Mouse (Mus musculus): Measurements from ENCODE around the gene Mapkapk5. TPM values are rescaled to one million over a fixed set of nuclear protein-coding genes. Genes with fewer than 3 reads are reported as not detected.
"Not testable (repeated sequence)": the region's sequence is repeated elsewhere in the genome, so short reads cannot be mapped to it uniquely, and the experiment has no call there.

Mapkapk5 gene
- total RNA-seq, 2 experiments from 2014 or later: 56.6 to 58.1 TPM

- no peak for DNase-seq
Measured at GRCm38 (mm10) chr5:121569881-121570420, 24.2 kb upstream of the Mapkapk5 start.

GRCm38 (mm10) chr5:121566035-121566681 is 20.5 kb upstream of the Mapkapk5 start:
- intact Hi-C loops (cut with DNase I): no loop called here
- DNase-seq: no peak

More at GRCm38 (mm10) chr5:121569881-121570420, 24.2 kb upstream of the Mapkapk5 start:
- intact Hi-C loops (cut with DNase I): no loop called here

- peak; percentile 87 to 94 for DNase-seq
- intact Hi-C loops (cut with DNase I): loop anchor here (1.0 kb wide), 1 partner anchor 38 kb away; no protein-coding TSS in a partner anchor
Measured at GRCm38 (mm10) chr5:121564468-121564895, 18.8 kb upstream of the Mapkapk5 start.

GRCm38 (mm10) chr5:121562436-121562835 is 16.7 kb upstream of the Mapkapk5 start:
- DNase-seq: no peak
- intact Hi-C loops (cut with DNase I): no loop called here

GRCm38 (mm10) chr5:121549196-121549595 is 3.5 kb upstream of the Mapkapk5 start:
- intact Hi-C loops (cut with DNase I): no loop called here
- no peak for DNase-seq

- DNase-seq: no peak
- intact Hi-C loops (cut with DNase I): no loop called here
Measured at GRCm38 (mm10) chr5:121547084-121547483, 1.4 kb upstream of the Mapkapk5 start.

GRCm38 (mm10) chr5:121546530-121546895 is 808 bp upstream of the Mapkapk5 start:
- intact Hi-C loops (cut with DNase I): loop anchor here (1.0 kb wide), 1 partner anchor 56 kb away; no protein-coding TSS in a partner anchor
- peak; percentile 62 to 70 for DNase-seq

- intact Hi-C loops (cut with DNase I): no loop called here
- DNase-seq: no peak
Measured at GRCm38 (mm10) chr5:121544910-121545792, 554 bp downstream of the Mapkapk5 start, which contains the start of the genes Adam1a and Gm42878. Gene Adam1a (minus strand): TSS chr5:121545482. Gene Gm42878 (minus strand): TSS chr5:121545482.

GRCm38 (mm10) chr5:121543370-121543769 is 2.3 kb downstream of the Mapkapk5 start:
- intact Hi-C loops (cut with DNase I): no loop called here
- no peak for DNase-seq

- intact Hi-C loops (cut with DNase I): no loop called here
- no peak for DNase-seq
Measured at GRCm38 (mm10) chr5:121541235-121541634, 4.5 kb downstream of the Mapkapk5 start.

GRCm38 (mm10) chr5:121540066-121540465 is 5.6 kb downstream of the Mapkapk5 start:
- intact Hi-C loops (cut with DNase I): no loop called here

GRCm38 (mm10) chr5:121537588-121537987 is 8.1 kb downstream of the Mapkapk5 start:
- no peak for DNase-seq
- intact Hi-C loops (cut with DNase I): no loop called here

More at GRCm38 (mm10) chr5:121540066-121540465, 5.6 kb downstream of the Mapkapk5 start:
- DNase-seq: no peak

GRCm38 (mm10) chr5:121536921-121537555 is 8.7 kb downstream of the Mapkapk5 start:
- intact Hi-C loops (cut with DNase I): no loop called here
- no peak for DNase-seq

- intact Hi-C loops (cut with DNase I): no loop called here
- DNase-seq: no peak
Measured at GRCm38 (mm10) chr5:121535116-121535515, 10.6 kb downstream of the Mapkapk5 start.

- no peak for DNase-seq
- intact Hi-C loops (cut with DNase I): no loop called here
Measured at GRCm38 (mm10) chr5:121534521-121534920, 11.2 kb downstream of the Mapkapk5 start.

- intact Hi-C loops (cut with DNase I): no loop called here
- DNase-seq: peak; percentile 27 to 41
Measured at GRCm38 (mm10) chr5:121526961-121527360, 18.7 kb downstream of the Mapkapk5 start.

GRCm38 (mm10) chr5:121526526-121526925 is 19.2 kb downstream of the Mapkapk5 start:
- intact Hi-C loops (cut with DNase I): no loop called here

GRCm38 (mm10) chr5:121525774-121526450 is 19.8 kb downstream of the Mapkapk5 start:
- intact Hi-C loops (cut with DNase I): no loop called here
- peak; percentile 51 to 62 for DNase-seq

More at GRCm38 (mm10) chr5:121526526-121526925, 19.2 kb downstream of the Mapkapk5 start:
- DNase-seq: no peak

GRCm38 (mm10) chr5:121519758-121520157 is 25.9 kb downstream of the Mapkapk5 start:
- DNase-seq; intact Hi-C loops (cut with DNase I): not testable (repeated sequence)

GRCm38 (mm10) chr5:121518983-121519382 is 26.7 kb downstream of the Mapkapk5 start:
- intact Hi-C loops (cut with DNase I): no loop called here
- no peak for DNase-seq
